Comparison of ENCODE assay signal across 27 mouse cellular contexts in genomic region chr11:7133736-7134135, GRCm38 (mm10). TPM values are rescaled to one million over a fixed set of nuclear protein-coding genes. Genes with fewer than 3 reads are reported as not detected.
A peak's percentile ranks its signal among the peaks of the same experiment; 100 is the strongest.
DNase-seq lines count a peak whose midpoint lies in the region; ATAC-seq and TF ChIP-seq lines count a peak whose summit lies in the region.
"Had no signal": no experiment of that assay in that cellular context is flagged by ENCODE, and none has a peak within 500 bp of the region (broad histone marks: within the 10 kb centered on the region; RNA-seq: fewer than 3 reads in every experiment).

No protein-coding gene starts in this region.

- H3K27ac ChIP-seq in cerebellum, adult 2 months (ENCODE audit: insufficient read depth, low read length) = peak overlapping the region; percentile 34
- peak overlapping the region; percentile 18; the same call in 1 of the 2 replicates for H3K27ac ChIP-seq in layer of hippocampus, adult 2 months
- H3K27ac ChIP-seq in liver, embryonic 15.5 days (replicated peaks) = no peak overlapping the region
- no peak overlapping the region for H3K27ac ChIP-seq in liver, embryonic 11.5 days (ENCODE audit: low read depth, low read length)
- peak overlapping the region; percentile 44; the same call in 1 of the 2 replicates for H3K27ac ChIP-seq in liver, postnatal 0 days (ENCODE audit: low read depth)
- no peak overlapping the region for H3K27ac ChIP-seq in hindbrain, embryonic 11.5 days (ENCODE audit: low read depth, low read length)
- H3K27ac ChIP-seq: embryonic facial prominence, embryonic 13.5 days; embryonic facial prominence, embryonic 15.5 days; forebrain, embryonic 10.5 days; forebrain, embryonic 12.5 days had no signal

- TF ChIP-seq EP300 in liver, postnatal 0 days (IDR thresholded peaks at IDR 0.05; ENCODE audit: low read depth) = no peak

- no peak for TF ChIP-seq CTCF in cerebellum, adult 2 months (IDR thresholded peaks at IDR 0.05; ENCODE audit: borderline replicate concordance, insufficient read depth, low read depth, low read length)
- no peak for TF ChIP-seq CTCF in layer of hippocampus, adult 2 months (conservative IDR thresholded peaks at IDR 0.05)
- no peak for TF ChIP-seq CTCF in liver, postnatal 0 days (IDR thresholded peaks at IDR 0.05; ENCODE audit: low read depth)

- no peak overlapping the region for H3K4me3 ChIP-seq in cerebellum, adult 2 months (replicated peaks; ENCODE audit: insufficient read depth, low read depth, low read length)
- no peak overlapping the region for H3K4me3 ChIP-seq in layer of hippocampus, adult 2 months
- no peak overlapping the region for H3K4me3 ChIP-seq in liver, embryonic 15.5 days (replicated peaks)
- no peak overlapping the region for H3K4me3 ChIP-seq in liver, embryonic 11.5 days (ENCODE audit: low read depth, low read length)
- no peak overlapping the region for H3K4me3 ChIP-seq in liver, postnatal 0 days (ENCODE audit: low read depth, low read length)
- H3K4me3 ChIP-seq in hindbrain, embryonic 11.5 days (ENCODE audit: low read depth, low read length) = no peak overlapping the region
- H3K4me3 ChIP-seq: embryonic facial prominence, embryonic 13.5 days; embryonic facial prominence, embryonic 15.5 days; erythroblast, embryonic 14.5 days; forebrain, embryonic 10.5 days; forebrain, embryonic 12.5 days had no signal

- DNase-seq in cerebellum, adult 2 months = no peak
- no peak for DNase-seq in cerebellum, adult 8-10 months
- DNase-seq in layer of hippocampus, adult 2 months (ENCODE audit: low spot score in 2 of 2) = no peak
- DNase-seq in layer of hippocampus, adult 8-10 months (ENCODE audit: low spot score in 2 of 2) = no peak
- DNase-seq in liver, embryonic 11.5 days (ENCODE audit: low spot score) = no peak
- DNase-seq in liver, postnatal 0 days = no peak
- DNase-seq in hindbrain, embryonic 11.5 days (ENCODE audit: low spot score) = no peak
- DNase-seq: adrenal gland, postnatal 10 days; adrenal gland, postnatal 25 days; cerebellum, postnatal 10 days; embryo, embryonic 11 days had no signal

- no peaks in the 10 kb centered on the region for H3K27me3 ChIP-seq in cerebellum, adult 2 months (ENCODE audit: control insufficient read depth, insufficient read depth, low read length)
- no peaks in the 10 kb centered on the region for H3K27me3 ChIP-seq in liver, embryonic 15.5 days
- H3K27me3 ChIP-seq in liver, embryonic 11.5 days (replicated peaks; ENCODE audit: control insufficient read depth, insufficient read depth, low read length) = no peaks in the 10 kb centered on the region
- no peaks in the 10 kb centered on the region for H3K27me3 ChIP-seq in liver, postnatal 0 days (ENCODE audit: insufficient read depth, low read length)
- H3K27me3 ChIP-seq in hindbrain, embryonic 11.5 days (ENCODE audit: control insufficient read depth, insufficient read depth, low read length) = no peaks in the 10 kb centered on the region
- H3K27me3 ChIP-seq: embryonic facial prominence, embryonic 13.5 days; embryonic facial prominence, embryonic 15.5 days; forebrain, embryonic 12.5 days had no signal

- WGBS in cerebellum, adult 2 months = 54% methylated on average over 5 of the region's 5 CpGs
- 59% methylated on average over 5 of the region's 5 CpGs for WGBS in liver, embryonic 15.5 days (ENCODE audit: insufficient replicate concordance)
- 80% methylated on average over 5 of the region's 5 CpGs for WGBS in liver, embryonic 11.5 days
- WGBS in liver, postnatal 0 days (ENCODE audit: insufficient replicate concordance) = 56% methylated on average over 5 of the region's 5 CpGs
- 88% methylated on average over 5 of the region's 5 CpGs for WGBS in hindbrain, embryonic 11.5 days

- TF ChIP-seq POLR2A in cerebellum, adult 2 months (IDR thresholded peaks at IDR 0.05; ENCODE audit: borderline replicate concordance, insufficient read depth, low read length) = no peak

- no peak overlapping the region for H3K9ac ChIP-seq in liver, embryonic 15.5 days
- no peak overlapping the region for H3K9ac ChIP-seq in liver, embryonic 11.5 days (ENCODE audit: low read depth, low read length)
- no peak overlapping the region for H3K9ac ChIP-seq in liver, postnatal 0 days (replicated peaks)
- no peak overlapping the region for H3K9ac ChIP-seq in hindbrain, embryonic 11.5 days (ENCODE audit: low read depth, low read length)
- H3K9ac ChIP-seq: embryonic facial prominence, embryonic 13.5 days; embryonic facial prominence, embryonic 15.5 days; forebrain, embryonic 12.5 days had no signal

- H3K9me3 ChIP-seq in liver, embryonic 15.5 days (replicated peaks) = no peaks in the 10 kb centered on the region
- H3K9me3 ChIP-seq in liver, embryonic 11.5 days (ENCODE audit: control insufficient read depth, low read length) = no peaks in the 10 kb centered on the region
- no peaks in the 10 kb centered on the region for H3K9me3 ChIP-seq in liver, postnatal 0 days (ENCODE audit: low read length)
- no peaks in the 10 kb centered on the region for H3K9me3 ChIP-seq in hindbrain, embryonic 11.5 days (ENCODE audit: control insufficient read depth, low read length)
- H3K9me3 ChIP-seq: embryonic facial prominence, embryonic 13.5 days; embryonic facial prominence, embryonic 15.5 days; forebrain, embryonic 10.5 days; forebrain, embryonic 12.5 days had no signal

- 0 out of 2 replicates have a peak, but pooled peaks have one; percentile 40 for ATAC-seq in liver, embryonic 15.5 days (ENCODE audit: insufficient read depth)
- no peak for ATAC-seq in liver, embryonic 11.5 days (replicated peaks; ENCODE audit: low FRiP score)
- ATAC-seq in liver, postnatal 0 days = peak; percentile 70
- no peak for ATAC-seq in hindbrain, embryonic 11.5 days (ENCODE audit: low FRiP score)
- ATAC-seq: forebrain, embryonic 14.5 days; forebrain, embryonic 16.5 days had no signal

- H3K4me2 ChIP-seq in liver, embryonic 15.5 days = no peak overlapping the region
- H3K4me2 ChIP-seq in liver, embryonic 11.5 days = no peak overlapping the region
- no peak overlapping the region for H3K4me2 ChIP-seq in liver, postnatal 0 days (ENCODE audit: low read depth, low read length)
- H3K4me2 ChIP-seq in hindbrain, embryonic 11.5 days (replicated peaks; ENCODE audit: low read depth, low read length) = no peak overlapping the region
- H3K4me2 ChIP-seq: embryonic facial prominence, embryonic 13.5 days; embryonic facial prominence, embryonic 15.5 days; forebrain, embryonic 12.5 days had no signal

- H3K36me3 ChIP-seq in liver, embryonic 15.5 days (replicated peaks) = no peaks in the 10 kb centered on the region
- no peaks in the 10 kb centered on the region for H3K36me3 ChIP-seq in liver, embryonic 11.5 days (ENCODE audit: control insufficient read depth, insufficient read depth, low read length)
- no peaks in the 10 kb centered on the region for H3K36me3 ChIP-seq in liver, postnatal 0 days (replicated peaks; ENCODE audit: insufficient read depth, low read length)
- H3K36me3 ChIP-seq in hindbrain, embryonic 11.5 days (ENCODE audit: control insufficient read depth, insufficient read depth, low read length) = no peaks in the 10 kb centered on the region
- H3K36me3 ChIP-seq: embryonic facial prominence, embryonic 15.5 days; forebrain, embryonic 12.5 days had no signal

- H3K4me1 ChIP-seq in cerebellum, adult 2 months (ENCODE audit: control insufficient read depth, insufficient read depth, low read length) = peaks cover 56% of the 10 kb centered on the region
- peaks cover 9% of the 10 kb centered on the region for H3K4me1 ChIP-seq in liver, embryonic 15.5 days (replicated peaks)
- no peaks in the 10 kb centered on the region for H3K4me1 ChIP-seq in liver, embryonic 11.5 days (replicated peaks; ENCODE audit: control insufficient read depth, insufficient read depth, low read length)
- H3K4me1 ChIP-seq in liver, postnatal 0 days (ENCODE audit: insufficient read depth) = peaks cover 4% of the 10 kb centered on the region; the same call in 1 of the 2 replicates
- no peaks in the 10 kb centered on the region for H3K4me1 ChIP-seq in hindbrain, embryonic 11.5 days (replicated peaks; ENCODE audit: control insufficient read depth, insufficient read depth, low read length)
- H3K4me1 ChIP-seq: embryonic facial prominence, embryonic 13.5 days; forebrain, embryonic 10.5 days; forebrain, embryonic 12.5 days had no signal

RNA-seq across cellular contexts. Expression of gene Gm11985, which starts 54.6 kb away (rescaled TPM):
- polyA plus RNA-seq in cerebellum, adult 2 months (2012; rRNA removed) = not detected in 2 replicates
- total RNA-seq in layer of hippocampus, adult 2 months (2021) = not detected
- total RNA-seq in layer of hippocampus, adult 8-10 months (2022) = not detected
- polyA plus RNA-seq in liver, embryonic 15.5 days (2015; fragmentation: Nextera tagmentation; extraction: Ambion mirVana) = not detected in 2 replicates
- polyA plus RNA-seq in liver, embryonic 11.5 days (2014; fragmentation: Nextera tagmentation; extraction: Ambion mirVana) = not detected in 2 replicates
- 0.11 TPM in 2 replicates for polyA plus RNA-seq in liver, postnatal 0 days (2015; fragmentation: Nextera tagmentation; extraction: Ambion mirVana)
- polyA plus RNA-seq in hindbrain, embryonic 11.5 days (2014; fragmentation: Nextera tagmentation; extraction: Ambion mirVana) = not detected in 2 replicates
- total RNA-seq: adrenal gland, adult 2 months; adrenal gland, postnatal 10 days; adrenal gland, postnatal 25 days; adrenal gland, postnatal 4 days; common myeloid progenitor, adult 5-6 weeks; ES-E14; MEL had no signal
- polyA plus RNA-seq: adrenal gland, adult 2 months; brain, embryonic 14.5 days; C2C12; embryonic facial prominence, embryonic 11.5 days; embryonic facial prominence, embryonic 13.5 days; embryonic facial prominence, embryonic 15.5 days; erythroblast, embryonic 14.5 days; forebrain, embryonic 10.5 days; forebrain, embryonic 12.5 days; forebrain, embryonic 14.5 days; forebrain, embryonic 16.5 days had no signal

Comparison
In these comparisons a context has a peak if more than half of its experiments do, and no peak if none do; other contexts are left out.
1. H3K27ac ChIP-seq: peak in cerebellum, adult 2 months (single experiment), layer of hippocampus, adult 2 months (single experiment) and liver, postnatal 0 days (single experiment); none in liver, embryonic 15.5 days (single experiment), liver, embryonic 11.5 days (single experiment) and hindbrain, embryonic 11.5 days (single experiment).
2. ATAC-seq: peak in liver, embryonic 15.5 days (single experiment) and liver, postnatal 0 days (single experiment); none in liver, embryonic 11.5 days (single experiment) and hindbrain, embryonic 11.5 days (single experiment).